Mouse (Mus musculus) gastrocnemius, postnatal 25 days (tissue): ENCODE results near the gene Ctdsp1. TPM values are rescaled to one million over a fixed set of nuclear protein-coding genes. Genes with fewer than 3 reads are reported as not detected.
A peak's percentile ranks its signal among the peaks of the same experiment; 100 is the strongest.

Experiments
- DNase-seq: peaks from one replicate; pipeline ENCODE4 v3.0.0; 2022
- long read RNA-seq, 2 experiments: library from polyadenylated mRNA; stranded (forward); transcript quantifications; one replicate each; pipeline ENCODE4 v2.0.0; 2021
- total RNA-seq, 2 experiments: library from RNA; stranded (reverse); gene quantifications; 1 replicate in 1 of 2; 2 replicates in 1 of 2; pipeline ENCODE4 v1.2.3; 2021

Gene Ctdsp1
- total RNA-seq: 10 to 100 TPM; 82.7 to 82.9 TPM
- long read RNA-seq, experiment 1, partial matches to known transcripts: 23 of 30 reads
- long read RNA-seq, experiment 1, other reads (novel, unspliced or antisense): 3 of 30 reads
- long read RNA-seq, experiment 2, partial matches to known transcripts: 3 of 17 reads
- long read RNA-seq, experiment 2, other reads (novel, unspliced or antisense): 12 of 17 reads

- DNase-seq: peak; percentile 99
Measured at GRCm38 (mm10) chr1:74390924-74391748, at the start of gene Ctdsp1. TSS of gene Ctdsp1 (plus strand) at chr1:74391509.

- DNase-seq: no peak
Measured at GRCm38 (mm10) chr1:74341898-74342297, 49.4 kb upstream of the Ctdsp1 start.

- no peak for DNase-seq
Measured at GRCm38 (mm10) chr1:74342308-74342707, 49.0 kb upstream of the Ctdsp1 start.

GRCm38 (mm10) chr1:74343161-74343560, 48.1 kb upstream of the Ctdsp1 start:
- DNase-seq: no peak

- no peak for DNase-seq
Measured at GRCm38 (mm10) chr1:74344163-74344916, 47.0 kb upstream of the Ctdsp1 start.

GRCm38 (mm10) chr1:74351185-74351769, 40.0 kb upstream of the Ctdsp1 start:
- no peak for DNase-seq

GRCm38 (mm10) chr1:74352532-74353096, 38.7 kb upstream of the Ctdsp1 start:
- no peak for DNase-seq

GRCm38 (mm10) chr1:74353453-74354229, 37.7 kb upstream of the Ctdsp1 start:
- DNase-seq: no peak

GRCm38 (mm10) chr1:74357531-74357930, 33.8 kb upstream of the Ctdsp1 start:
- no peak for DNase-seq

- DNase-seq: no peak
Measured at GRCm38 (mm10) chr1:74359952-74360517, 31.3 kb upstream of the Ctdsp1 start.

- DNase-seq: peak; percentile 59
Measured at GRCm38 (mm10) chr1:74361812-74362211, 29.5 kb upstream of the Ctdsp1 start, which contains the start of gene Catip. TSS of gene Catip (plus strand) at chr1:74362108.

GRCm38 (mm10) chr1:74362325-74363229, 28.7 kb upstream of the Ctdsp1 start:
- DNase-seq: no peak

GRCm38 (mm10) chr1:74363437-74363836, 27.9 kb upstream of the Ctdsp1 start:
- DNase-seq: no peak

- DNase-seq: no peak
Measured at GRCm38 (mm10) chr1:74364270-74364669, 27.0 kb upstream of the Ctdsp1 start.

- DNase-seq: peak; percentile 67
Measured at GRCm38 (mm10) chr1:74367886-74368645, 23.2 kb upstream of the Ctdsp1 start.

- DNase-seq: no peak
Measured at GRCm38 (mm10) chr1:74370040-74370439, 21.3 kb upstream of the Ctdsp1 start.

GRCm38 (mm10) chr1:74373372-74373771, 17.9 kb upstream of the Ctdsp1 start:
- no peak for DNase-seq

GRCm38 (mm10) chr1:74374980-74375379, 16.3 kb upstream of the Ctdsp1 start, which contains the start of gene Slc11a1:
TSS of gene Slc11a1 (plus strand) at chr1:74375195.
- DNase-seq: no peak

GRCm38 (mm10) chr1:74375561-74375960, 15.7 kb upstream of the Ctdsp1 start:
- no peak for DNase-seq
